Mouse (Mus musculus) heart, postnatal 14 days (tissue): ENCODE measurements around the gene Hoxa1. TPM values are rescaled to one million over a fixed set of nuclear protein-coding genes. Genes with fewer than 3 reads are reported as not detected.

ENCODE experiments used
- DNase-seq, 2 experiments: peaks; one replicate each; pipeline ENCODE4 v3.0.0; 2021 to 2022
- intact Hi-C: fragments of 180-260 bp; cut with DNase I; formaldehyde crosslinking; loops from one replicate; pipeline ENCODE4 v1.15.1; 2025
- total RNA-seq, 2 experiments: library from RNA; stranded (reverse); gene quantifications; 2 replicates each; pipeline ENCODE4 v1.2.3; 2021

Hoxa1 gene
- total RNA-seq, 2 experiments from 2014 or later, result 0.15 to 0.22 TPM

DNA sequence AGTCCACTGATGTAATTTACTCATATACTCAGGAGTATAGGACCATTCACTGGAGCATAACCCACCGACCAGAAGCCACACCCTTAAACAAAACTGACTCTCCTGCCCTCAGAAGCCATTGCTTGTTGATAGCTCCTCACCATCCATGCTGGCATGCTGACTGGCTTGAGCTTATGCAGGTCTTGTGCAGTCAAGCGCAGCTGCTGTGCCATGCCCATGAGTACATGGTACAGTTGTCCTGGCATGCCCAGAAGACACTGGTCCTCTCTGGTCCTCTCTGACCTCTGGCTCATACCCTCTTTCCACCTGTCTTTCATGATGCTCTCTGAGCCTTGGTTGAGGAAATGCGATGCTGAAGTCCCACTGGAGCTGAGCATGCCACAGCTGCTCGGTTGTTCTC, 34.4 kb downstream of the Hoxa1 start:
- DNase-seq, result no peak
- intact Hi-C loops, result no loop called here

DNA sequence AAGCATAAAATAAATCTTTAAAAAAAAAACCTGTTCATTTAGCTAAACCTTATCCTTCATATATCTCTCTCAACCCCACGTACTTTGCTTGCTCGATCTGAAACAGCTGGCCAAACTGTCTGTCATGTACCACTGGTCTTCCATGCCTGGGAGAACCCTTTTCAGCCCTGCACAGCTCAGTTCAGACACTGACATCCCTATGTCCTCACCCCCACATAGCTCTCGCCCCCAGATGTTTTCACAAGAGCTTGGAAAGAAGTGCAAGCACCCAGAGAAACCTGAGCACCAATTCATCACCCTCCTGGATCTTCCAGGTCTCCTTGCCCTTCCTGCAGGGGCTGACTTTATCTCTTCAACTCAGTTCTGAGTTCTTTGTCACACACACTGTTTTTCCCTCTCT, 36.9 kb downstream of the Hoxa1 start:
- intact Hi-C loops, result no loop called here
- DNase-seq, result no peak

DNA sequence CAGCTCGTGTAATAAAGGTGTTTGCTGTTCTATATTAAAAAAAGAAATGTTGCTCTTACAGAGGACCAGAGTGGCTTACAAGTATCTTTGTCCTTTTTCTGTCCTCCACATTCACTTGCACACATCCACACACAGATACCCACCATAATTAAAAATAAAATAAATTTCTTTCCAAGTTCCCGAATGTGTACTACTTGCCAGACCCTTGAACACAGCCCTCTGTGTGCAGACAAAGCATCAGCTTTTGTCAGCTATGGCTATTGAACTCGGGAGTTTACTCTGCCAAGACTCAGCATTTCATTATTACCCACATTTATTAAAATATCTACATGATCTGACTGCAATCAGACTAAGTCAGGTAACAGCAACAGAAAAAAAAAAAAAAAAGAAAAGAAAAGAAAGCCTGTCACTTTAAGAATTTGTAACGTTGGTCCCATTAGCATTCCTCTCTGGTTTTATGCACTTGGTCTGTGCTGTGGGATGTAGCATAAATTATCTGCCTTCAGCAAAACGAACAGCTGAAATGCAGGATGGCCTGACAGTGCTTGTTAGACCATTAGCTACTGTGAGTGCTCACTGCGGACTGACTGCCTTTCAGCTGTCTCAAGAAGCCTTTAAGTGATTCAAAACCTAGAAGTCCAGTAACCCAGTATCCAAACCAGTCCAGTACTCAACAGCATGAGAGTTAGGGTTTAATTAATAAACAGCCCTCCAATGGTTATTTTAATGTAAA, 39.0 kb downstream of the Hoxa1 start:
- intact Hi-C loops, result no loop called here
- DNase-seq, result no peak

DNA sequence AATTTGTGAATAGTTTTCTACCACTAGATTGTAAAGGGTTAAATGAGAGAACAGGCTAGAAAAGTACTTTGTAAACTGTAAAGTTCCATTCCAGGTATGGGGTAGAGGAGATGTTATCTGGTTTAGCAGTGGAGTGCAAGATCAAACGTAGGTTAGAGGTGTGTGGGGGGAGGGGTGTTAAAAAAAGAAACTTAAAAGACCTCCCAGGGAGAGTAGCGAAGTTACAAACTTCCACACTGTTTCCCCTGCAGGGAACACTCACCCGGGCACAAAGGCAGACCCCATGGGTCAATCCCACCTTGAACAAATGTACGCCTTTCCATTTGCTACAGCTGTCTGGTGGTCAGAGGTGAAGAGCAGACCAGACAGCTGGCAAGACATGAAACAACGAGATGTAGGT, 42.2 kb downstream of the Hoxa1 start:
- intact Hi-C loops, result no loop called here
- no peak for DNase-seq

DNA sequence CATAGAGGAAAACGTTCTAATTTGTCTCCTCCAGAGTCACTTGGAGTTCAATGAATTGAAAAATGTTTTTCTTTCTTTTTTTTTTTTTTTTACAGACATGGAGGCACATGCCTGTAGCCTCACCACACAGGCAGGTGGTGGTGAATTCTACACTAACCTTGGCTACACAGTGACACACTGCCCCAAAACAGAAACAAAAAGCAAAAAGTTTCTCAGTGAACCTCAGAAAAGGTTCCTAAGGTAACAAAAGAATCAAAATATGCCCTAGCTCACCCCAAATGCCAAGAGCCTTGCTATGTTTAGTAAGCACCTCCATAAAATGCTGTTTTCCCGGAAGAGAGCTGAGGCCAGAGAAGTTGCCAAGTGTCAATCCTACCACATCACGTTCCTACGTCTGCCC, 46.3 kb downstream of the Hoxa1 start:
- no peak for DNase-seq
- intact Hi-C loops, result no loop called here

DNA sequence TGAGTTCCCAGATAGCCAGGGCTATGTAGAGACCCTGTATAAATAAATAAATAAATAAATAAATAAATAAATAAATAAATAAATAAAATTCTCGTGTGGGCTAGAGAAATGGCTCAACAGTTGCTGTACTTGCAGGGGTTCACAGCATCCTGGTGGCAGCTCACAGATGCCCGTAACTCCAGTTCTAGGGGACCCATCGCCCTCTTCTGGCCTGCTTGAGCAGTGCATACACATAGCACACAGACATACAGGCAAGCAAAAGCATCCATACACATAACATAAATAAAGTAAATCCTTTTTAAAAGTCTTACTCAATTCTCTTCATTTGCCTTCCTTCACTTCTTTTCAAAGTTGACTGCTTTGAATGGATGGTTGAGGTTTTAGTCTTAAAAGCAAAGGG, 50.7 kb downstream of the Hoxa1 start:
- DNase-seq, result no peak
- intact Hi-C loops, result no loop called here

DNA sequence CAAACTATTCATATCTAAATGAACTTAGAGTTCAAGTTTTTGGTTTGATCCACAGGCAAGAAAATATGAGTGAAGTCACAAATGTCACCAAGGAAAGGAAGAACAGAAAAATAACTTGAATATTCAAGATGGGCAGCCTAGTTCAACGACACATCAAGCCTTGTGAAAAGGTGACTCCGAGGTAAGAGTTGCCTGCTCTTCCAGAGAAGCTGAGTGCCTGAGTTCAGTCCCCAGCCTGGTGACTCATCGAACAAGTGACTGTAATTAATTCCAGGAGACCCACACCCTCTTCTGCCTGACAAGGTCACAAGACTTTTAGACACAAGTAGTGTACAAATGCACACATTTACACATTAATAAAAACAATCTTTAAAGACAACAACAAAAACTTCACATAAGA, 51.4 kb downstream of the Hoxa1 start:
- no peak for DNase-seq
- intact Hi-C loops, result no loop called here

DNA sequence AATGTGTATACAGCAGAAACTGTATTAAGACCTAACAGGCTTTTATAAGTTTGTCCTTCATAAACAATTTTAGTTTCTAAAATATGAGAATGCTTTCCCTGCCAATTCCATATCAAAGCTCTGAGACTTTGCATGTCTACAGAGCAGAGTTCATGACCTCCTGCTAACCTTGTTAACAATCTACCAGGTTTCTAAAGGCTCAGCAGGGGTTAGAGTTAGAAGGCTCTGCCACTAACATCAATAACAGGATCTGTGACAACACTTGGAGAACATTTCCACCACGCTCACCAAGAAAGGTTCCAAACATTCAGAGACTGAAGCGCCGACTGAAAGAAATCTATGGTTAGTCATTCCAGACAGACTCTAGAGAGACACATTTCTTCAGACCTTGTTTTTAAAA, 51.9 kb downstream of the Hoxa1 start:
- no peak for DNase-seq
- intact Hi-C loops, result no loop called here

Other genes starting within 250 kb of the Hoxa1 start
- gene Skap2, start 145.8 kb downstream of the Hoxa1 start, total RNA-seq, result 10 to 100 TPM in 1 of 2 experiments, 1 to 10 TPM in 1; 7.3 to 10.4 TPM
- gene Hoxa2, start 6.5 kb upstream of the Hoxa1 start, total RNA-seq, result under 1 TPM; 0.24 to 0.76 TPM
- gene 5730596B20Rik, start 19.2 kb upstream of the Hoxa1 start, total RNA-seq, result under 1 TPM; 0.17 to 0.20 TPM
- gene Hoxa4, start 33.4 kb upstream of the Hoxa1 start, total RNA-seq, result under 1 TPM; 0.44 to 0.62 TPM
- 1 to 10 TPM; 1.4 to 2.1 TPM for gene Hoxa5, start 46.3 kb upstream of the Hoxa1 start, total RNA-seq
- gene Hoxa6, start 50.4 kb upstream of the Hoxa1 start, total RNA-seq, result not detected
- gene Hoxa3, start 55.0 kb upstream of the Hoxa1 start, total RNA-seq, result 1 to 10 TPM; 1.2 TPM
- gene Gm28308, start 55.0 kb upstream of the Hoxa1 start, total RNA-seq, result not detected
- gene Hoxa7, start 63.5 kb upstream of the Hoxa1 start, total RNA-seq, result under 1 TPM; 0.17 to 0.29 TPM
- not detected for gene Hoxa9, start 72.8 kb upstream of the Hoxa1 start, total RNA-seq
- not detected for gene Hoxa10, start 82.5 kb upstream of the Hoxa1 start, total RNA-seq
- not detected for gene Hoxa11, start 87.5 kb upstream of the Hoxa1 start, total RNA-seq
- gene Hoxa13, start 102.6 kb upstream of the Hoxa1 start, total RNA-seq, result not detected
- not detected for gene Evx1, start 155.2 kb upstream of the Hoxa1 start, total RNA-seq